Mouse (Mus musculus): Measurements from ENCODE around the gene Arl4c.
"Not testable (repeated sequence)": the region's sequence is repeated elsewhere in the genome, so short reads cannot be mapped to it uniquely, and the experiment has no call there.

Arl4c gene

DNA sequence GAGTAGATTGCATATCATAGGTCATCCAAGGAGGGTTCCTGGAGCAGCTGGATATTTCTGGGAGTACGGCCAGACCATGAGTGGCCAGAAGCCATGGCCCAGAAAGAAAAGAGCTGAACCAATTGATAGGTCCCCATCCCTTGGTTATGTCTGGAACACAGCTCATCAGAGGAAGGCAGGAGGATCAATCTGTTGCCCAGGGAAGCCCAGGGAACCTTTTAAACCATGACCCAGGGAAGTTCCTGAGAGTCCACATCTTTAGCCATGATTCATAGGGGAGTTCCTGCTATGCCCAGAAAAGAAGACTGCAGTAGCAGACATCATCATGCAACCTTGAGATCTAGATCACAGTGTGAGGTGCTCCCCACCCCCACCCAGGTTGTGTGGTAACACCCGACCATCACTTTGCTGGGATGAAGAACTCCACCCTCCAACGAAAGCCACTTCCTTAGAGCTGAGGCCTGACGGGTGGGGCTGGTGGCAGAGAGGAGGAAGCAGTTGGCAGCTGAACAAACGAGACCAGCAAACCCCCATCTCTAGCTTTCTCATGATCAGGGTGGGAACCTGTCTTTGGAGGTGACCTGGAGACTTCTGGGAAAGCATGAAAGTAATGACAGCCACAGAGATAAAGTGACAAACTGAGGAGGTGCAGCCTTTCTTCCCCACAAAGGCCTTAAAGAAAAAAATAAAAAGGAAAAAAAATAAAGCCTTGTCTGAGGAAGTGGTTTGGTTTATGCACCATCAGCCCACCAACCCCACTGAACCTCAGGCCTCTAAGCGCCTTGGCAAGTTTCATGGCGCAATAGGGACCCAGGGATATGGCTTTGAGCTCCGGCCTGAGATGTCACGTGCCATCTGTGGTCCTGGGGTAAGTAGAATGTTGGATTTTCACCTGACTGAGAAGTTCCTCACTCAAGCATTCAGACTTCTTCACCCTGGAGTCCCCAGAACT lies 47.2 kb downstream of the Arl4c start:
- peak; percentile 85 to 92 for DNase-seq

DNA sequence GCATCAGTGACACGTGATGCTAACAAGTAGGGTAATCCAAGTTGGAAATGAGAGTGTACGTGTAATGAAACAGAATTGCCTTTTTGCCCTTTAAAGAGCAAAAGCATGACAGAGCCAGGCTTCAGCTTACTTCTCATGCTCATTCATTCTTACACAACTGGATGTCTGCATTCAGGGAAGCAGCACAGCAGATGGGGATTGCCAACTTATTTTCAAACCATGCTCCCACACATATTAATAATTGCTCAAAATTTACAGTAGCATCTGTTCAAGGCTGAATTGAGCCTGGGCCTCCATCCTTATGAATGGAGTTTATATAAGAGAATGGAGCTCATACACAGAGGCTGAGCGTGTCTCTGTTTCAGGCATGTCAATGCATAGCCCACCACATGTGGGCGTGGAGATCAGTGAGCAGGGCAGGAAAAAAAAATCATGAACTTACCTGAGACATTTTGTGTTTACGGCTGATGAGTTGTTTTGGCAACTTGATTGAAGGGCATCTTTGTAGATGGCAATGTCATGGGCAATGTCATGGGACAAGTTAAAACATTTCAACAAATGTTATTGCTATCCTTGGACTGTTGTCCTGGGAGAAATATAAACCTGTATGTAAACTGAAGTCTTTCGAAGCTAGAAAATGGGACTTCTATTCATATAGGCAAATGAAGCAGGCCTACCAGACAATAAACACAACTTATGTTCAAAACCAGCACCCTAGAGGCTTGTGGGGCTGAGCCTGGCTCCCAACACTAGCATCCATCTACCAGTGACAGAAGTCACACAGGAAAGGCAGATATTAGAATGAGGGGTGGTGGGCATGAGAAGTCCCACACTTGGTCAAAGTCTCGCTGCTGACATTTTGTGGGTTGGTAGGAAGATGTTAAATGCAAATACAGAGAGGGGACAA lies 48.2 kb downstream of the Arl4c start:
- DNase-seq = no peak

GRCm38 (mm10) chr1:88652682-88653081 lies 49.3 kb downstream of the Arl4c start:
- DNase-seq = no peak

GRCm38 (mm10) chr1:88651668-88652067 lies 50.4 kb downstream of the Arl4c start:
- no peak for DNase-seq

- peak in 1 of 2 experiments; percentile 27 for DNase-seq
These were observed 53.3 kb downstream of the Arl4c start for GRCm38 (mm10) chr1:88648742-88649141.

DNA sequence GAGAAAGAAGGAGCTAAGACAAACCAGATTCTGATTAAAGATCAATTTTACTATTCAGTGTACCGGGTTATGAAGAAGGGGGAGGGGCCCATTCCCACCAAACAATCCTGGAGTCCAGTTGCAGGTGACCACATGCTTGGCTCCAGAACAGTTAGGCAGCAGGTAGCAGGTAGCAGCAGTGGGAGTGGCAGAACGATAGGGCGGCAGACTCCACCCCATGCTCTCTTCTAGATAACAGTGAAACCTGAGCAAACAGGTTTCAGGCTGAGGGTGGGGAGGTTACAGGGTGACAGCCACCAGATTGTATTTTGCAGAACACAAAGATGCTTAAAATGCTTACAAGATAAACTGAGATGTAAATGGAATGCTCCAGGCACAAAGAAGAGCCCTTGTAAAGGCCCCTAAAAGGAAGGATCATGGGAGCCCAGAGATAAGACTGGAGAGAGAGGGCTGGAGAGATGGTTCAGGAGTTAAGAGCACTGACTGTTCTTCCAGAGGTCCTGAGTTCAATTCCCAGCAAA lies 56.4 kb downstream of the Arl4c start:
- no peak for DNase-seq

DNA sequence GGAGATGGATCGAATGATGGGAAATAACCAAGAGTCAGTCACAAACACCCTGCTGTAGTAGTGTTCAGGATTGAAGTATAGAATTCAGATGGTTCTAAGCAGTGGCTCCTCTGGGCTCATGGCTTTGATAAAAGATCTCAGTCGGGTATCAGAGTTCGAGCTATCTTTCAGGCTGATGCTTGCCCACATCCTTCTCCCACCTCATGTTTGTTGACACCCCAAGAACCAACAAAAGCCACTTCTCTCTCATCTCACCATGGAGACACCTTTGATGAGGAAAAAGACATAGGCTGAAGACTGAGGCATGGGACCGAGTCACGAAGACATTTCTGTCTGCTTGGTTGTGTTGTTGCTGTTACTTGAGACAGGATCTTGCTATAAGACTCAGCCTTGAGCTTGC lies 57.6 kb downstream of the Arl4c start:
- DNase-seq = no peak

DNA sequence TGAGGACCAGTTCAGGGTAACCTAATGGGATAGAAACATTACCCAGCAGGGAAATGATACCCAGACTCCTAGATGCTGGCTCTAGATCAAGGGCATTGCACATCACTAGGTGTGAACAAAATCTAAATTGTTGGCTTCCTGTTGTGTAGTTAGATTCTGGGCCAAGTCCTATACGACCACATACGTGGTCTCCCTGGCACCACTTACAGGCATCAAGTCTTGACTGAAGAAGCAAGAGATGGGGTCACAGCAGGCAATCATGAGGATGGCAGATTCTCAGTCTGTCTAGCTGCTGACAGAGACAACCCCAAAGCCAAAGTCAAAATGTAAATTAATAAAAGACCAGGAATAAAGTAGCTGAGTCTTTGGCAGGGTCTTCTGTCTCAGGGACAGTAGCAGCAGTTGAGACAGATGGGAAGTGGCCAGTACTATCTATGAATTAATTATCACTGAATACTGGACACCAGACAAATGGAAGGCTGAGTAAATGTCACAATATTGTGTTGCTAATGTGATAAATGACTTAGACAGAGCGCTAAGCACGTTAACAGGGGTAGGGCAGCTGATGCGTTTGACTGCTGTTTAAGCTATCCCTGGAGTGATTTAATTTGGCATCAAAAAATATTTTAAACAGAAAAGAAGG lies 58.7 kb downstream of the Arl4c start:
- no peak for DNase-seq

- no peak for DNase-seq
These were observed 59.3 kb downstream of the Arl4c start for GRCm38 (mm10) chr1:88642735-88643134.

GRCm38 (mm10) chr1:88641678-88642215 lies 60.3 kb downstream of the Arl4c start:
- no peak for DNase-seq

GRCm38 (mm10) chr1:88641194-88641593 lies 60.8 kb downstream of the Arl4c start:
- DNase-seq = no peak

DNA sequence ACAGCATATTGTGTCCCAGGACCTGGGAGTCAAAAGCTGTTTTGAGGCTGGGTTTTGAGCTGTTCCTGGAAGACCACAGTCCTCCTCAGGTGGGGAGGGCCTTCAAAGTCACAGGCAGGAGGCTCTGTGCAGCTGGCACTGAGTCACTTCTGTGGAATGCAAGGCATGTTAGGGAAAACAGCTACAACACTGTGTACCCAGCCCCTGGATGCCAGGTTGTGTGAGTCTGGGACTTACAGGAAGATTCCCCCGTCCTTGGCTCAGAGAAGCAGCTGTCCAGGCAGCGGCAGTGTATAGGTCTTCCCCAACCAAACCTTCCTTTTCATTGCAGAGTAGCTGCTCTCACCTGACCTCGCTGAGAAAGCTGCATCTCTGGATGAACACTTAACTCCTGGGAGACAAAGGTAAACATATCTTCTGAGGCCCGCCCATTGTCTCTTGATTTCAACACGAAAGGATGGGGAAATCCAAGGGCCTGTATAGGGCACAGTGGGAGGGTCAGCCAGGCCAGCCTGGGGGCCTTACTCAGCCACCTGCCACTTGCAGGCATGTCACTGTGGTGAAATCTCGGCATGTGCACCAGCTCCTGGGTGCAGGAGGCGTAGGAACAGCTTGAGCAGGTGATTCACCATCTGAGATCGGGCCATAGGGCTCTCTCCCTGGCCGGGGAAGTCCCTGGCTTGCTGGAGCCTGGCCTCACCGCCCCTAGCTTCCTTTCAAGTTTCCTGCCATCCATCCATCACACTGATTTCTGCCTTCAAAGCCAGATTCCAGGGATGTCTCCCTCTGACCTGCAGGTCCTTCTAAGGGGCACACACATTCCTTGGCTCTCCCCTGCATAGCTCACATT lies 62.4 kb downstream of the Arl4c start:
- no peak for DNase-seq

GRCm38 (mm10) chr1:88638622-88639021 lies 63.4 kb downstream of the Arl4c start:
- no peak for DNase-seq

DNA sequence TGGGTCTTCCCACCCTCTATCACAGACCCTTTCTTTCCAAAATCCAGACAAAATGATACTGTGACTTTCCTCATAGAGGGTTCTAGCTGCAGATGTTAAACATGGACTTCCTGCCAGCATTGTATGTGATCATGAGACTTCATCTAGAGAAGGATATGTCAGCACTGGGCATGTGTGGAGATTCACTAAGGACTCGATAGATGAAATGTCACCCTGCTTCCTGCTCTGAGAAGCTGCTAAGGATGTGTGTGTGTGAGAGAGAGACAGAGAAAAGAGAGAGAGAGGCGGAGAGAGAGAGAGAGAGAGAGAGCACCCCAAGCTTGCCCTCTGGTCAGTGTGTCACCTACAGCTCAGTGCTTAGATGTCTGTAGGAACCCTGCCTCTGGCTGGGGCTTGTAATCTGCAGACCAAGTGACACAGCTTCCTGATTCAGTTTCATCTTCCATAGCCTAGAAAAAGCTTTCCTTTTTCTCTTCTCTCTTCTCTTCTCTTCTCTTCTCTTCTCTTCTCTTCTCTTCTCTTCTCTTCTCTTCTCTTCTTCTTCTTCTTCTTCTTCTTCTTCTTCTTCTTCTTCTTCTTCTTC lies 65.4 kb downstream of the Arl4c start:
- not testable (repeated sequence) for DNase-seq

DNA sequence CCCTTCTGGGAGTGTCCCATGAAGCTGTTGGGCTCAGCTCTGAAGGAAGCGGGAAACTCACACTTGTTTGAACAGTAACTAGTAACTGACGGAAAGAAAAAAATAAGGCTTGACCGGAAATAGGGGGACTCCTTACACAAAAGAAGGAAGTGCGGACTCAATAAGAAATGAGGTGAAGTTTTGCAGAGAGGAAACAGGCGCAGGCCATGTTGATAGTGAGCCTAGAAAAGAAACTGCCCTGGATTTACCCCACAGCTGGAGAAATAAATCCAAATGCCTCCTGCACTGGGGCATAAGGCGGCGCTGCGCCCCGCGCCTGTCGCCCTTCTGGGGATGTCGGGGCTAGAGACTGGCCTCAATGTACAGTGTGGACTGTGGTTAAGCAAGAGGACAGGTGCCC lies 66.4 kb downstream of the Arl4c start:
- no peak for DNase-seq

GRCm38 (mm10) chr1:88632851-88633250 lies 69.2 kb downstream of the Arl4c start:
- no peak for DNase-seq

DNA sequence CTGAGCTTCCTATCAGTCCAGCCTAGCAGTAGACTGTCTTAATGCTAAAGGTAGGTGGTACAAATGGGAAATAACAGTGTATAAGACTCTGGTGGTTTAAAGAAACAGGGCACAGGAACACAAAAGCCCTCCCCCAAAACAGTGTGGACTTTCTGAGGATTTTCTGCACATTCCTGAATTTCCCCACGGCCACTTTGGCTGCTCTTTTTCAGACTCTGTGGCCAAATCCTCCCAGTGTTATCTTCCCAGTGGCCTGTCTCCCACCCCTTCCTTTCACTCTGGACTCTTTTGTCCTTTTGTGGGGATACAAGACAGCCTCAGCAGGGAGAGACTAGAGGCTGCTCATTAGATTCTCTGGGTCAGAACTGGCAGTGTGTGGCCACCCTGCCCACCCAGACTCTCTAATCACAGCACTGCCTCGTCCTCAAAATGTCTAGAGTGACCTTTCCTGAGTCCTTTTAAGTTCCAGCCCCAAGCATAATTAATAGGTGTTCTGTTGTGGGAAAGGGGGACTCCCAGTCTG lies 72.0 kb downstream of the Arl4c start:
- no peak for DNase-seq

GRCm38 (mm10) chr1:88625190-88625589 lies 76.8 kb downstream of the Arl4c start:
- no peak for DNase-seq

DNA sequence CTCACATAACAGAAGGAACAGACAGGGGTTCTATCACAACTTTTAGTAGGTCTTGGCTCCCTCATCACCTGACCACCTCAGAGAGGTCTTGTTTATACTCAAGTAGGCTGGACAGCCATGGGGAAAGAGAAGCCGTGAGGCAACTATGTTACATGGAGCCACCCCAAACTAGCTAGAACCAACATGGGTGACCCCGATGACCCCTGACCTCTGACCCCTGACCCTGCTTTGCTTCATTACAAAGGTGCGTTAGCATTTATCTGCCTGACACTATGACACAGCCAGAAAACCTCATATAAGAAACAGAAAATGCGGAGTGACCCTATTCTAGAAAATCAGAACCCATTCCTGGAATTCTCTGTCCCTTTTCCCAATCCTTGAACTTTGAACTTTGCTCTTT lies 77.6 kb downstream of the Arl4c start:
- DNase-seq = peak in 1 of 2 experiments; percentile 26

DNA sequence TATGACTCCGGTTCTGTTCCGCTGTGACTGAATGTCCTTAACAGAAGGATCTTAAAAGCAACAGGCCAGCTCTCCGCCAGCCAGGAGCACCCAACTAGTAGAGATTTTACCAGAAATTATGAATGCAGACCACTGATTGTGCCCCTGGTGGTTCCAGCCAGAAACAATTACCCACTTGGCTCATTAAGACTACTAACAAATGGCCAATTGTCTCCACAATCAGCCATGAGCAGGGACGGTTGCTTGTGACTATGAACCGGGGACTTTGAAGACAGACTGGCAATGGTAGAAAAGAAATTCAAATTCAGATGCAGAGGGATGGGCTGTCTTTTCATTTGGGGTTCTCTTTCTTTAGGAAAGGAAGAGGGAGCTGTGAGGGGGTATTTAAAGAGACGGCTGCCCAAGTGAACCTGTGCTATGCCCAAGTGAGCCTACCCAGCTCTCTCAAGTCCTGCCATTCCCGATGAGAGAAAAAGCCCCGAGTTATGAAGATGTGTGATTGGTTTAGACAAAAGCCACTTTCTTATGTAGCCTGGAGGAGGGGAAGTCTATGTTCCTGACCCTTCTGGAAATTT lies 78.4 kb downstream of the Arl4c start:
- no peak for DNase-seq

Data from thymus, postnatal 36 days (tissue).